Mouse (Mus musculus) left cerebral cortex, postnatal 36 days (tissue): Measurements from ENCODE around the gene Foxo4. TPM values are rescaled to one million over a fixed set of nuclear protein-coding genes. Genes with fewer than 3 reads are reported as not detected.
A peak's percentile ranks its signal among the peaks of the same experiment; 100 is the strongest.

Experiments
- DNase-seq, 2 experiments: peaks; one replicate each; pipeline ENCODE4 v3.0.0; 2021 to 2022; ENCODE audit warnings: low spot score in 2 of 2, mixed read lengths in 1 of 2
- intact Hi-C: fragments of 180-260 bp; cut with DNase I; formaldehyde crosslinking; loops from one replicate; pipeline ENCODE4 v1.15.1; 2025
- total RNA-seq, 2 experiments: library from RNA; stranded (reverse); gene quantifications; 2 replicates each; pipeline ENCODE4 v1.2.3; 2021

Foxo4 gene
- 10 to 100 TPM; 15.5 to 17.0 TPM for total RNA-seq

GRCm38 (mm10) chrX:101253952-101254729, at the start of gene Foxo4:
TSS of gene Foxo4 (plus strand) at chrX:101254528.
- intact Hi-C loops, result loop anchor here (2.0 kb wide), 2 partner anchors 19 to 31 kb away; partner anchors contain the start of gene Snx12
- peak; percentile 79 to 82 for DNase-seq

GRCm38 (mm10) chrX:101221834-101222795, 32.2 kb upstream of the Foxo4 start, which contains the start of gene Snx12:
TSS of gene Snx12 (minus strand) at chrX:101222563.
- intact Hi-C loops, result loop anchor here (2.0 kb wide), 2 partner anchors 33 to 111 kb away; partner anchors contain the start of gene Foxo4
- peak; percentile 86 to 88 for DNase-seq

- DNase-seq, result no peak
Observed at GRCm38 (mm10) chrX:101222796-101223162, 31.5 kb upstream of the Foxo4 start.

GRCm38 (mm10) chrX:101245011-101245410, 9.3 kb upstream of the Foxo4 start:
- no peak for DNase-seq
- intact Hi-C loops, result no loop called here

More at GRCm38 (mm10) chrX:101222796-101223162, 31.5 kb upstream of the Foxo4 start:
- intact Hi-C loops, result loop anchor here (2.0 kb wide), 2 partner anchors 32 to 110 kb away; partner anchors contain the start of gene Foxo4

GRCm38 (mm10) chrX:101254740-101255139, 412 bp downstream of the Foxo4 start:
- DNase-seq, result no peak
- intact Hi-C loops, result loop anchor here (2.0 kb wide), 2 partner anchors 18 to 32 kb away; partner anchors contain the start of gene Snx12

GRCm38 (mm10) chrX:101256603-101257002, 2.3 kb downstream of the Foxo4 start:
- DNase-seq, result no peak
- intact Hi-C loops, result no loop called here

GRCm38 (mm10) chrX:101260441-101261325, 6.4 kb downstream of the Foxo4 start:
- DNase-seq, result no peak
- intact Hi-C loops, result no loop called here

- intact Hi-C loops, result no loop called here
- no peak for DNase-seq
Observed at GRCm38 (mm10) chrX:101263892-101264291, 9.6 kb downstream of the Foxo4 start, which contains the start of gene Gm614. TSS of gene Gm614 (minus strand) at chrX:101263992.

GRCm38 (mm10) chrX:101266631-101267030, 12.3 kb downstream of the Foxo4 start:
- intact Hi-C loops, result no loop called here
- DNase-seq, result no peak

- intact Hi-C loops, result no loop called here
- DNase-seq, result no peak
Observed at GRCm38 (mm10) chrX:101268025-101268754, 13.9 kb downstream of the Foxo4 start, which contains the start of gene Il2rg. TSS of gene Il2rg (minus strand) at chrX:101268255.

GRCm38 (mm10) chrX:101268755-101269124, 14.4 kb downstream of the Foxo4 start, which contains the start of gene Gm20489:
TSS of gene Gm20489 (minus strand) at chrX:101269023.
- intact Hi-C loops, result no loop called here
- no peak for DNase-seq

- DNase-seq, result no peak
- intact Hi-C loops, result loop anchor here (2.0 kb wide), 1 partner anchor 19 kb away; the partner anchor contains the start of gene Foxo4
Observed at GRCm38 (mm10) chrX:101273410-101273809, 19.1 kb downstream of the Foxo4 start.

- DNase-seq, result peak; percentile 76 to 78
Observed at GRCm38 (mm10) chrX:101273875-101274738, 19.8 kb downstream of the Foxo4 start, which contains the start of gene Med12. TSS of gene Med12 (plus strand) at chrX:101274030.

GRCm38 (mm10) chrX:101282813-101283212, 28.5 kb downstream of the Foxo4 start:
- DNase-seq, result no peak
- intact Hi-C loops, result no loop called here

More at GRCm38 (mm10) chrX:101273875-101274738, 19.8 kb downstream of the Foxo4 start, which contains the start of gene Med12:
- intact Hi-C loops, result loop anchor here (2.0 kb wide), 1 partner anchor 19 kb away; the partner anchor contains the start of gene Foxo4

GRCm38 (mm10) chrX:101285534-101285933, 31.2 kb downstream of the Foxo4 start:
- peak; percentile 32 to 36 for DNase-seq
- intact Hi-C loops, result loop anchor here (2.0 kb wide), 1 partner anchor 153 kb away; no protein-coding TSS in a partner anchor

GRCm38 (mm10) chrX:101285953-101286670, 31.8 kb downstream of the Foxo4 start:
- no peak for DNase-seq
- intact Hi-C loops, result loop anchor here (2.0 kb wide), 1 partner anchor 153 kb away; no protein-coding TSS in a partner anchor
